Mouse (Mus musculus) ovary, adult 18-20 months (tissue): Measurements from ENCODE around the gene Cks2.

Source experiments
- DNase-seq: peaks from one replicate; pipeline ENCODE4 v3.0.0; 2022; ENCODE audit warnings: low spot score, mixed read lengths

The Cks2 gene

DNA sequence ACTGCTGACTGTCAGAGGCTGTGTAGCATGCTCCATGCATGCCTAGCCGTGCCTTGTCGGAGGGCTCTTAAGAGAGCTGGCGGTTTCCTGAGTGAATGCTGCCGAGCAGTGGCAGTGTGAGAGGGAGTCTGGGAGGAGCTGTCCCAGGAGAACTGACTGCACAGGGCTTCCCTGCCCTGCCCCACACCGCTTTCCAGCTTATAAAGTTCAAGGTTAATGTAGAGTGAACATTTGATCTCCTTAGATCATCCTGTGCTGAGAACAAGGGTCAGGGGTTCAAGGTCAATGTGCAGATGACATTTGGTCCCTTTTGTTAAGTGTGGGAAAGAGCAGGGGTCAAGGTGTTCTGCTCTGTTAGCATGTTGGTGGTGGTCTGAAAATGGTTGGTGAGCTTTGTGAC is 36.0 kb downstream of the Cks2 start:
- DNase-seq, result no peak

DNA sequence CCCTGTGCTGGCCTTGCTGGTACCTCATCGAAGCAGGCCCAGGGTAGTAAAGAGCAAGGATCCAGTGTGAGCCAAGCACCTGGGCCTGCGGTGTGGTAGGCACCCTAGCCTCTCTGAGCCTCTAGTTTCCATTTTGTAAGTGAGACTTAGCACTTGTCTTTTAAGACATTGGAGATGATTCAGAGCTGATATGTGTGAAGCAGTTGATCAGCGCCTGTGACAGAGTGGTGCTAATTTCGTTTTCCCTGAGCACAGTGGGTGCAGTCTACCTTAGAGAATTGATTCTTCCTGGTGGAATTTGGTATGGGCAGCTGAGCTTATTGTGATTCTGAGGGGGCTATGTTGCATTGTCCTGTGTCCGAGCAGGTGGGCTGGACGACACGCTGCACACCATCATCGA is 36.6 kb downstream of the Cks2 start:
- no peak for DNase-seq

DNA sequence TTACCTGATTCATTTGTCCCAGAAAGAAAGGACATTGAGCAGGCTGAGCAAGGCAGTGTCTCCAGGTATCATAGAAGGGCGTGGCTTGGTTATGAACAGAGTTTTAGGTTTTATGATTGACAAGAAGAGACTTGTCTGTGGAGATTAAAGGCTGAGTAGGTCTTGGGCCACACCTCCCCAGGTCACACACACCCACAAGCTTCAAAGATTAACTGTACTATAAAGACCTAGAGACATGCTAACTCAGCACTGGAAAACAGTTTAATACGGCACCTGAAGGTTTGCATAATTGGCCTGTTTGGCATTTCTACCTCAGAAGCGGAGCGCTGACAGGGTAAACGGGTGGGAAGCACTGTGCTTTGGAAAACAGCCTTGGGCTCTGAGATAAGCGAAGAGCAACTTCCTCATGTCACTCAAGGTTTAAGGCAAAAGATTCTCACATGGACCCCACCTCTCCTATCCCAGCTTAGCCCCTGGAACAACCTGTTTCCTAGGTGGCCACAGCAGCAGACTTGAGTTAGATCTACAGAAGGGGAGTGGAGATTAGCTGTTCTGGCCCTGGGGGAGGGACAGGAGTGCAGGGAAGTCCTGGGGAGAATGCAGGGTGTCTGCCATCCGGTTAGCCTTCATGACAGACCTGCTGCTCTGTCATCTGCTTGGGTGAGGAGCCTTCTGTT is 40.4 kb downstream of the Cks2 start:
- DNase-seq, result no peak

DNA sequence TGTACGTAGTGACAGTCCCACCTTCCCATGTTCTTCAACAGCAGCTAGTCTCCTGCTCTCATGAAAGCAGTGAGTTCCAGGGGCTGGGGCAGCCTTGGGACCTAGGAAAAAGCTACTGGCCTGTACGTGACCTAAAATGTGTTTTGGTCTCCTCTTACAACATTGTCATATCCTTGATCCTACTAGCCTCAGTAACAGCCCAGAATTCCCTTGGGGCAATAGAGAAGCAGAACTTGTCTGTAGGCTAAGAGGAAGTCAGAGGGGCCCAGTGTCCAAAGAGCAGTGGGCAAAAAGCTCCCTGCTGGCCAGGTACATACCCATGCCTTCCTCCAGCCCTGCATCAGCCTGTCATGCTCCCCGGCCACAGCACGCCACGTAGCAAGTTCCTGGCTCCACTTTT is 41.9 kb downstream of the Cks2 start:
- no peak for DNase-seq

DNA sequence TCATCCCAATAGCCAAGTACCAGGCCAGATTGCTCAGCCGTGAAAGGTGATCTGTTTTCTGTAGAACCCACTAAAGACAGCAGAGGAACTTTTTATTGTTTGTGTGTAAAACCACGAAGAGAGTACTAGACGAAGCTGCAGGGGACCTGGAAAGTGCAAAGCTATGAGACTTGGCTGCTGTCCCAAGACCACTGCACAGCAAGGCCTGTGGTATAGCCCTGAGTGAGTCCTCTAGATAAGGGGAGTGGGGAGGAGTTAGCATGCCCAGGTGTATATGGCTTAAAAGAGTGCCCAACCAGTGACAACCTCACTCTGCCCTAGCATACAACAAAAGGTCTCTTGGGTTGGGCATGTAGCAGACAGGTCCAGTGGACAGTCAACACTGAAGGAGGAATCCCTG is 43.7 kb downstream of the Cks2 start:
- no peak for DNase-seq

DNA sequence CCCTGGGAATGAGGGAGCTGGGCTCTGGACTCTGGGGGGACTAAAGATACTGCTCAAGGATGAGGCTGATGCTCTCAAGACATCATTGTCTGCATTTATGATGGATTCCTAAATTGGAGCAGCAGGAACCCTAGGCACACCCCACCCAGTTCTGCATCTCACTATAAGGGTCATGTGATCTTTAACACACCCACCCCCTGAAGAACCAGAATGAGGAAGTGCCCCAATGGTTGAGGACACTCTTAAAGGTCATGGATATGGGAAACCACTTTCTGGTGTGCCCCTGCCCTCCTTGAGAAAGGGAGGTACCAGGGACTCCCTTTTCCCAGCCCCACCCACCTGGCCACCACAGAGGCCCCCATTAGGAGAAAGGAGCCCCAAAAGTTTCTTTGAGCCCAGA is 51.4 kb downstream of the Cks2 start:
- DNase-seq, result no peak

DNA sequence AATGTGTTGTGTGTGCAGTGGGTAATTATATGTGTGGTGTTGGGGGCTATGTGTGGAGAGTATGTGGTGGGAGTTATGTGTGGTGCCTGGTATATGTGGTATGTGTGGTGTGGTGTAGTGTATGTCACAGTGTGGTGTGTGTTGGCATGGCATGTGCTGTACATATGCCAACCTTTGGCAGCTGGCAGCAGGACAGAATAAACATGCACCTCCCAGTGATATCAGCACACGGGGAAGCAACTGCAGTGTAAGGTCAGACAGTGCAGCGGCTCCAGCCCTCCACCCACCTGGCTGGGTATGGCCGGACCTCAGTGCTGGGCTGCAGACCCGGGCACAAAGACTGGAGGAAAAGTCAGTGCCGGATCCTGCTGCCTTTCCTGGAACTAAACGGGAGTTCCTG is 52.4 kb downstream of the Cks2 start:
- DNase-seq, result no peak

DNA sequence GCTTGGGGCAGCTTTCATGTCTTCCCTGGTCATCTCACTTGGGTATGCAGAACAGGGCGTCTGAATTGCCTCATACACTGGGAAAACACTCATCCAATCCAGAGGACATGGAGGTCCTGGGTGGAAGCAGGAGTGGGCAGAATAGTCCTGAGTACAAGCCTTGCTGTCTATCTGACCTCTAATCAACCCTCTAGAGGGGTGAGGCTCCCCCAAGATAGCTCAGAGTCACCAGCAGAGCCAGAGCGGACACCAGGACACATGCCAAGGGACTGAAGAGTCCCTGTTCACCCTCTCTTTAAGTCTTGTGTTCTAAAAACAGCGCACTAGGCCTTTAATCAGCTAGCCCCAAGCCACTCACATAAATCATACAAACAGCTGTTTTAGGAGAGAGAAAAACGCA is 52.9 kb downstream of the Cks2 start:
- DNase-seq, result no peak

DNA sequence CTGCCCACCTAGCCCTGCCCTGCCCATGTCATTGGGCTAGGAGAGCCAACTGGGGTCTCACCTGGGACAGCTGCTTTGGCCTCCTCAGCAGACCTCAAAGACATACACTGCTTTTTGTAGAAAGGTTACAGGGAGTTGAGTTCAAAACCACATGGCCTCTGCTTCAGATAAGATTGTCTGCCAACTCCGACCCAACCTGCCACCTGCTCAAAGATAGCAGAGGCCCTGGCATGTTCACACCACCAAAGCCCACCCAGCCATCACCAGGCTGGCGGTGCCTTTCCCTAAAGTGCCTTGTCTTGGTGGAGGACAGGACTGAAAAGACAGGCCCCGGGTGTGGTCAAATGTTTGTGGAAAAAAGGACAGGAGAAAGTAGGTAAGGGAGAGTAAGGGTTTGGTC is 53.3 kb downstream of the Cks2 start:
- no peak for DNase-seq
